Mouse (Mus musculus) kidney, adult 18-20 months (tissue): ENCODE results near the gene Ppp2r5a.

Experiments
- DNase-seq: peaks from one replicate; pipeline ENCODE4 v3.0.0; 2021

The Ppp2r5a gene

DNA sequence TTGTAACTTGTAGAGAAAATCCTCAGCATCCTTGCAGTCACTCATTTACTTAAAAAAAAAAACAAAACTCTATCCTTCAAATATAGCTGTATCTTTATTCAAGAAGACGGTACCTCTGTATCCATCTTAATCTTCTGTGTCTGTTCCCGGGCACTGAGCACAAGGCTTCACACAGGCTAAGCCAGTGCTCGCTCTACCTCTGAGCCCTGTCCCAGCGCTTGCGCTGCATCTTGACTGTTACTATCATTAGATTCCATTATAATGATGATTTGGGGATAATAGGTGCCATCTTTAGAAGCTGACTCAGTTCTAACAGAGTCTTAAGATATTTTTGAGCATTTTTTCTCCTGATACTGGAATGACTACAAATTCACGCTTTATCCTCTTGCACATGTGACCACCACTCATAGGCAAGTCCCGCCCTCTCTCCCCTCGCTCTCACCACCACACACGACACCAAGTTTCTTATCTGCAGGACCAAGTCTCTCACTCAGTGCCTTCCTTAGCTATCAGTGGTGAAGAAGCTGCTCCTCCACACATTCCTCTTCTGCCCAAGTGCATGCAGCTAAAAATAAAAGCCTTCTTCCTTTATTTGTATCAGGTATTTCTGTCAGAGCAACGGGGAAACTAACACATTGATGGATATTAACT is 28.0 kb downstream of the Ppp2r5a start:
- DNase-seq = no peak

DNA sequence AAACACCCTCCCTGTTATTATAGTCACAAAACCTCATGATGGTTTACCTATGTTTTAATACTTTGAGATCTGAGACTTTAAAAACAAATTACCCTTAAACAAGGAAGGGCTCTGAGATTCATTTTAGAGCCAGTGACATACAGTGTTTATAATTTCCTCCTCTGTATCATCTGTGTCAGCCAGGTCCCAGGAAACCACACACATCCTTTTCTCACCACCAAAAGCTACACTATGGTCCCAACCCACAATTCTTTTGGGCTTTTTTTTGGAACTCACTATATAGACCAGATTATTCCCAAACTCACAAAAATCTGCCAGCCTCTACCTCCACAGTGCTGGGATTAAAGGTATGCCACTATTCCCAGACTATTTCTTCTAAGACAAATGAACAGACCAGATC is 33.9 kb downstream of the Ppp2r5a start:
- DNase-seq = no peak

GRCm38 (mm10) chr1:191368193-191368592 is 34.9 kb downstream of the Ppp2r5a start:
- DNase-seq = peak; percentile 51

- DNase-seq = no peak
Measured at GRCm38 (mm10) chr1:191364477-191364876, 38.6 kb downstream of the Ppp2r5a start.

DNA sequence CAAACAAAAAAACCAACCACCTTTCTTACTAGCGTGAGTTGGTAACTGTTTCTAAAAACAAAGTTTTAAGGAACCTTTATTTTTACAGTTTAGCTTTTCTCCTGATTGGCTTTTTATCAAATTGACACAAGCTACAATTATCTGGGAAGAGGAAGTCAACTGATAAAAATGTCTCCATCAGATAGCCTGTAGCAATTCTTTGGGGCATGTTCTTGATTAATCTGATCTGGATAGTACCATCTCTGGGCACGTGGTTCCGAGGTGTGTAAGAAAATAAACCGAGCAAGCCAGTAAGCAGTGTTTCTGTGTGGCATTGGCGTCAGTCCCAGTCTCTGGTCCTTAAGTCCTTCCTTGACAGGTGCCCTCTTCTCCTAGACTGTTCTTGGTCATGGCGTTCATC is 40.7 kb downstream of the Ppp2r5a start:
- DNase-seq = no peak

DNA sequence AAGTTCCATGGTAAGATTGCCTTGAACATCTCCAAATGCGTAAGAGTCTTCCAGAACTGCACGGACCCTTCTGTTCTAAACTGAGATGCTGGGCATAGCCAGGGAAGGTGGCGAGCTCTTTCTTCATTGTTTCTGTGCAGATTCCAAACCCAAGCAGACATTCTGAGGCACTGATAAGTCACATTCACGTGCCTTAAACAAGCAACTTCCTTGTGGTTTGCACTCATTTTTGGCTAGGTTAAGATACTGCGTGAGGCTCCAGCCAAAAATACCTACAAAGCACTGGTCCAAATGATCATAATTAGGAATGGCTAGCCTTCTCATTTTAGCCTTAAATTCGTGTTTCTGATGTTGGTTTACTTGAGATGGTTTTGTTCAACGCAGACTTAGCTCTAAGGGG is 43.6 kb downstream of the Ppp2r5a start:
- DNase-seq = no peak

DNA sequence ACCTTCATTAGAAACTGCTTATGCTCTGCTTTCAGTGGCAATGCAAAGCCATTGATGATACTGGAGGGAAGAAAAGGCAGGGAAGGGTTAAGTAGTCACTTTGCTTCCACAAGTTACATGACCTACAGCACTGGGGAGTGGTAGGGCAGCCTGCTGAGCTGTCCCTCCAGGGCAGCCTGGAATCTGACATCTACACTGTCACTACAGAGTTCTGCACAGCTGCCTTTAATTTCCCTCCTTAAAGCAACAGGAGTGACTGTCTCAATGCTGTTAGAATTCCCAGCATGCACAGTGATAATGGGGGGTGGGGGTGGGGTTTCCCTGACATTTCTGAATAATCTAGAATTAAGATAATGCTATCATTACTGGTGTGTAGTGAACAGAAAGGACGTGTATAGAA is 46.1 kb downstream of the Ppp2r5a start:
- no peak for DNase-seq

DNA sequence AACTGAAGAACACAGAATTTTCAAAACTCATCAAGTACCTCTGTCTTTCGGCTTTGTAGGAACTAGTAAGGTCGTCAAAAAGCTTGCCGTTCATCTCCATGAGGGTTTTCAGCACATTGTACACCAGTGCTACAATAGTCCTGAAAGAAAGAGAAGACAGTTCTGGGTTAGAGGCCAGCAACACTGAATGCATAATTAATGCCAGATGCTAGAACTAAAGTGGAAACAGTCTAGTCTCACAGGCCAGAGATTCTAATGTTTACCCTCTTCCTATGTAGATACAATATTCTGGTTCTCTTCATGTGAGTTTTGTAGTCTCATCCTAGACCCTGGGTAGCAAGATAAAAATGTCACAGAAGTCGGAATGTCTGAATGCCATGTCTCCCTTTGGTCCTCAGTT is 49.2 kb downstream of the Ppp2r5a start:
- no peak for DNase-seq

GRCm38 (mm10) chr1:191352786-191353488 is 50.1 kb downstream of the Ppp2r5a start:
- peak; percentile 54 for DNase-seq

- no peak for DNase-seq
Measured at GRCm38 (mm10) chr1:191350355-191350754, 52.7 kb downstream of the Ppp2r5a start.

DNA sequence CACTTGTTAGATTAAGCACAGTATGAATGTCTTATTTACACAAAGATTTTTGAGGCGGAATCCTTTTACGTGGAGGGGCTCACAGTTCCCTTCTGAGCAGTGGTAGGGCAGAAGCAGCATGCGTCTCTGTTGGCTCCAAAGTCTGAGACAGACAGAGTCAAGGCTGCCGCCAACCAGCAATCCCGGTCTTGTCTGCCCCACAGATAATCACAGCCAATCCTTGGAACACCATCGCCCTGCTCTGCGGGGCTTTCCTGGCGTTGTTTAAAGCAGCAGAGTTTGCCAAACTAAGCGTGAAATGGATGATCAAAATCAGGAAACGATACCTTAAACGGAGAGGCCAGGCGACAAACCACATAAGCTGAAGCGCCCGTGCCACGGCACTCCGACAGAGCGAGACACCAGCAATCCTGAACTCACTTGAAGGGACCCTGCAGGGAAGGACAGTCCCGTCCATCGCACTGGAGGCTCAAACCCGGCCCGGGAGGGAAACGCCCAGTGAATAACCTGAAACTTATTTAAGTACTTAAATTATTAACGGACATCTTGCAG is 53.5 kb downstream of the Ppp2r5a start:
- DNase-seq = no peak

DNA sequence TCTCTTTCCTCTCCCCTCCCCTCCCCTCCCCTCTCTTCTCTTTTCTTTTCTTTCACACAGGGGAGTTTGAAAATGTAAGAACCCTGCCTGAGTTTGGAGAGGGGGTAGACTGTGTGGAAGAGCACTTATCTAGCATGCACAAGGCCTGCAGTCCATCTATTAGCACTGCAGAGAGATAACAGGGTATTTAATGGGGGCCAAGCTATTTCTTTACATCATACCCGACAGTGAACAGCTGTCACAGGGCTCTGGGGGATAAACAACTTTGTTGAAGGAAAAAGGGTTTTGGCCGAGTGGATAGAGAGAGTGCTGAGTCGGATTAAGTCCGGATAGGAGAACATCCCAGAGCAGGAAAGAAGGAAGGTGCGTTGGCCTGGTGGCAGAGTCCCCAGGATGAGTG is 54.1 kb downstream of the Ppp2r5a start:
- DNase-seq = no peak

DNA sequence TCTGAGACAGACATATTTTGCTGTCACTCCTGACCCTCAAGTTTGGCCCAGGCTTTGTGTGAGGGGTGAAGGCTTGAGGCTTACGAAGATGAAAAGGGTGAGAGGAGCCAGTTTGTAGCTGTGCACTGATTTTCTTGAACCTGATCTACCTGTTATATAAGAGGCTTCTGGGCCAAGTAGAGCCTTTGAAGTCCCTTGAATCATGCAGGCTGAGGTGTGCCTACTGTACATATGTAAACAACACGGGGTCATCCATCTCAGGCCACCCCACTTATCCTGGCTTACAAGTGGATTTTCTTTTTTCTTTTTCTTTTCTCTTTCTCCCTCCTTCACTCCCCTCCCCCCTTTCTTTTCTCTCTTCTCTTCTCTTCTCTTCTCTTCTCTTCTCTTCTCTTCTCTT is 54.5 kb downstream of the Ppp2r5a start:
- no peak for DNase-seq

- DNase-seq = no peak
Measured at GRCm38 (mm10) chr1:191347602-191348001, 55.5 kb downstream of the Ppp2r5a start.

GRCm38 (mm10) chr1:191340530-191340929 is 62.5 kb downstream of the Ppp2r5a start:
- peak; percentile 21 for DNase-seq

DNA sequence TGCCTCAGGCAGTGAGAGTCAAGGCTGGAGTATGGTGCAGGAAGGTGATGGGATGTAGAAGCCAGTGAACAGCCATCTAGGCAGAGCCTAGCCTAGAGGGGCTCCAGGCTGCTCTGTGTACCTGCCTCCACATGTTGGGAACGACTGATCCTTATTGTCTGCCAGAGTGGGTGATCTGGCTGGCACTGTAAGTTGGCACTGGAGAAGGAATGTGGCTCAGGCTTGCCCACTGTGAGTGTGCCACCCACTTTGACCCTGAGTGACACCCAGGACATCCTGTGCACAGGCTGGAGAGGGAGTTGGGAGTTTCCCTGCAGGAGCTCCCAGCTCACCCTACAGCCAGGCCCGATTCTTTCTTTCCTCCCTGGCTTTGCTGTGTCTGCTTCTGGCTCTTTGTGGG is 63.2 kb downstream of the Ppp2r5a start:
- DNase-seq = no peak

DNA sequence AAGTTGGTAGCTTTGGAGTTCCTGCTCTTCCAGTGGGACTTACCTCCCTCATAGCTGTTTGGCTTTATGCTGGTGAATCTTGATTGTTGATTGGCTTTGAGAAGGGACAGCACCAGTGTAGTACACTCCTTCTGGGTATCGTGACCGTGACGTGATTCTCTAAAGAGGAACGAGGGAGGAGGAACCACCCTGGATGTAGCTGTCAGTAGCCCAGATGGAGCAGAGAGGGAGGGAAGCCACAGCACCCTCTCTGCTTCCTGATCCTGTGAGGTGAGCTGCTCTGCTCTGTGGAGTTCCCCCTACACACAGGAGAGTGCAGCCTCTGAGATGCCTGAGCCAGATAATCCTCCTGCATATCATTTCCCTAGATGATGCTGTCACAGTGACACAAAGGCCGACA is 68.6 kb downstream of the Ppp2r5a start:
- DNase-seq = no peak

- DNase-seq = peak; percentile 39
Measured at GRCm38 (mm10) chr1:191330356-191330755, 72.7 kb downstream of the Ppp2r5a start.

DNA sequence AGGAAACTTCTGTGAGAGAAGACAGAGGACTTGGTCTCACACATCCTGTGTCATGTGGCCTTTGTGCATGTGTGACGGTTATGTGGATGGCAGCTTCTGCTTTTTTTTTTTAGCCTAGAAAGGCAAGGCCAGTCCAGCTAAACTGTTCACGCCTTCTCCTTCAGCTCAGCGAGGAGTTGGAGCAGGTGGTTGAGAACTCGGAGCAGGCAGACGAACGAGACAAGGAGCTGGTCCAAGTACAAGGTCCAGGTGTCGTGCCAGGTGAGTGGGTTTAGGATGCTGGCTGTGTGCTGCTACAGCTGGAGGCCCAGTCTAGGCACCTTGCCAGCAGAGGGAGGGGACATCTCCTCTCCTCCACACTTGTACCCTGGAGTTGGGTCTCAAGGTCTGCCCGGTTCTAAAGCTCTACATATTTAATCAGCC is 75.0 kb downstream of the Ppp2r5a start:
- DNase-seq = peak; percentile 88

- DNase-seq = no peak
Measured at GRCm38 (mm10) chr1:191327258-191327657, 75.8 kb downstream of the Ppp2r5a start.

DNA sequence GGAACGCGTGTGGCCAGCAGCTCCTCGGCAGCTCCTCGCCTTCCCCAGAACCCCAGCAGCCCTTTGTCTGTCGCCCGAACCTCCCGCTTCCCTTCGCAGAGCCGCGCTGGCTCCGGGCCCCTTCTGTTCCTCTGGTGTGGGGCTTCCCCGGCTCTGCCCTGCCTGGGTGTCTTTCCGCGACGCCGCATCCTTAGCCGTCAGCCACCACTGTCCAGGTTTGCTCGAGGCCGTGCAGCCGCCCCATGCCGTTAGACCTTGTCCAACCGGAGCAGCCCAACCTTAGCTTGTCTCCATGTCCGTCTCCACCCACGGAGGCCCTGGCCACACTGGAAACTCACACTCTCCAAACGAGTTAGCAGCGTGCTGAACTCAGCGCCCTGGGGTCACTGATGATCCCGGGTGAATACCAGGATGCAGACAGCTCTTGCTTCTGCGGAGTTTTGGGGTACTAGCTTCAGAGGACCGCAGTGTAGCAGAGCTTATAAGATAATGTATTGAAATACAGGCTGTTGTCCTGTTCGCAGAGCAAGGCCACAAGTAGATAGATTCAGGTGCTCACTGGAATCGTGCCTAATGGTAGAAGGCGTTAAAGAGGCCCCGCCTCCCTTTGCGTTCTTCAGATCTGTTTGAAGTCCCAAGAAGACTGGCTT is 76.7 kb downstream of the Ppp2r5a start:
- peak; percentile 51 for DNase-seq

DNA sequence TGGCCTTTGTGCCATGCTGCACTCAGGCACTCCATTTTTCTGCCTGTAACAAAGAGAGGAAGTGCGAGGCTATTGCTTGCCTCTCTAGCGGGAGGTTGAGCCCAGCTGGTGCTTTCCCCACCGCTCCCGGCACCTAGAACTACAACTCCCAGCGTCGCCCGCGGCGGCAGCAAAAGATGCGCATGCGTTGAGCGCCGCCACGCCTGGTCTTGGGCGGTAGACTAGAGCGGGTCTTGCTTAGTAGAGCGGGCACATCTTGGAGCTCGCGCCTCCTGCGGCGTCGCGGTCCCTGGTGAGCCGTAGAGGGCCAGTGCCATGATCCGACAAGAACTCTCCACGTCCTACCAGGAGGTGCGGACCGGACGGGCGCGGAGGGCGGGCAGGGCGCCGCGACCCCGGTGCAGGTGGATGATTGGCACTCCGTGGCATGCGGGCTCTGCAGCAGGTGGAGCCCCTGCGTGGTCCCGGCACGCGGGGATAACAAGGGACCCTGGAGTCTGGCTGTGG is 77.3 kb downstream of the Ppp2r5a start, which contains the start of gene Tmem206:
TSS of gene Tmem206 (plus strand) at position 187 of the 507 bp plus-strand sequence.
- peak; percentile 96 for DNase-seq

GRCm38 (mm10) chr1:191324733-191325590 is 78.1 kb downstream of the Ppp2r5a start:
- DNase-seq = no peak
